Mouse (Mus musculus) common myeloid progenitor, adult 5-6 weeks (primary cell): Measurements from ENCODE around the gene Pfkl. TPM values are rescaled to one million over a fixed set of nuclear protein-coding genes. Genes with fewer than 3 reads are reported as not detected.
"Not testable (repeated sequence)": the region's sequence is repeated elsewhere in the genome, so short reads cannot be mapped to it uniquely, and the experiment has no call there.

Experiments used
- ATAC-seq: replicated peaks from 2 replicates; pipeline ENCODE4 v1.8.0; 2016; ENCODE audit warnings: low read depth, mild to moderate bottlenecking, moderate TSS enrichment, inconsistent platforms; ENCODE audit not compliant: poor library complexity, severe bottlenecking
- total RNA-seq: library from RNA; stranded (forward); fragments of 200-1000, 187-1606 nt; gene quantifications from 2 replicates; pipeline ENCODE4 v1.2.3, GENCODE M21; 2017

Gene Pfkl
- total RNA-seq, result 42.8 and 43.8 TPM in 2 replicates

DNA sequence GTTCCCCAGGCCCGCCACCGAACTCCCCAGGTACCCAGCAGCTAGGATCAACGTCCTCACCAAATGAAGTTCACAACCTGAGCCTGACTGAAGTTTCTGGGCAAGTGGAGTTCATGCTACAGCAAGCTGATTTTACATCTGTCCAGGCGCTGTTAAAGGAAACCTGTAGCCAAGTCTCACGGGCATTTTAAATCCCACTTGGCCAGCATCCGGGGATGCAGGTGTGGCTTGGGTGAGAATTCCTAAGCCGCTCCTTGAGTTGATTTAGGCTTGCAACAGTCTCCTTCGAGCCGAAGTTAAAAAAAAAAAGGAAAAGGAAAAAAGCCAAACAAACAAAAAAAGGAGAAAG lies at the start of gene Pfkl:
Gene Pfkl (minus strand): TSS at position 139 of the 349 bp plus-strand sequence.
- ATAC-seq, result 0 out of 2 replicates have a peak, but pooled peaks have one; percentile 1

DNA sequence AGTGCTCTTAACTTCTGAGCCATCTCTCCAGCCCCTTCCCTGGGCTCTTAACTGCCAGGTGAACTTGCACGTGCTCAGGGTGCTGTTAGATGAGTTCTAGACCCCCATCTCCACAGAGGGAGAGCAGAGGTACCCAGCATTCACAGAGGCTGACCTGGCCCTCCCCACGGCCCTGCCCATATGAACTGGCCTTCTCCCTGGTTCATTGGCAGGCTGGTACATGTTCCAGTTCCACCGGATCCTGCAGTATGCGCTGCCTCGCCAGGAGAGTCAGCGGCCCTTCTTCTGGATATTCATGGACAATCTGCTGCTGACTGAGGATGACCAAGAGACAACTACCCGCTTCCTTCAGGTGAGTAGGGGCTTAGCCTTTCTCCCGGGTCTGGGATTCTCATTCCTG lies 47.2 kb upstream of the Pfkl start:
- no peak for ATAC-seq

DNA sequence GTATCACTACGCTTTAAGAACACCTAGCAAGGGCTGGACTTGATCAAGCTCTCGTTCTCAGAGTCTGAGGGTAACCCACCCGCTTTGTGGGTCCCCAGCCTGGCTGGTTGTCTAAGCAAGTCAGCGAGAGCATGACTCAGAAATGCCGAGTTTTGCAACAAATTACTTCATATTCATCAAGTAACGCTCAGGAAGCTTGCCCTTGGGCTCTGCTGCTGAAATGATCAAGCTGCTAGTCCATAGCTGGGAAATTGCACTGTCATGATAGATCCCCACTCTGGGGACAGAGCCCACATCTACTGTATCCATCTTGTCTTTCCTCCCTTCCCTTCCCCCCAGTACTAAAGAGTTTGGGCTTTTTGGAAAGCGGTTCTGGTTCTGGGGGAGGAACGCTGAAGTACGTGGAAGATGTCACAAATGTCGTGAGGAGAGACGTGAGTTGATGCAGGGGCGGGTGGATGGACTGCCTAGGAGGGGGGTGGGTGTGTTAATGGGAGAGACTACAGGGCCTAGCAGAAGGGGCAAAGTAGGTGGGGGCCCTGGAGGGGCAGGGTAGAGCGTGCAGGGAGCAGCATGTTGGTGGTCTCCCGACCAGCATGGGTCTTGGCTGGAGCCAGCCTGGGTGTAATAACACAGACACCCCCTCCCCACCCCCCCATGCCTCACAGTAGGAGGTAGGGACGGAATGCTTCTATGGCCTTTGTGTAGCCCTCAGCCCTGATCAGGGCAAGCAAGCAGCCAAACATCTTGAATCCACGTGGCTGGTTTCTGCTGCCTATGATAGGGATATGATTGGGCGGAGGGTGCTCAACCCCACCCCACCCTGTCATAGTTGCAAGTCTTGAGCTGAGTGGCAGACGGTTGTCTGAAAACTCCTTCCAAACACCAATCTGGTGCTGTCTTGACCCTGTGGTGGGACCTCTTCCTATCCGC lies 45.0 kb upstream of the Pfkl start:
- ATAC-seq, result peak; percentile 75

DNA sequence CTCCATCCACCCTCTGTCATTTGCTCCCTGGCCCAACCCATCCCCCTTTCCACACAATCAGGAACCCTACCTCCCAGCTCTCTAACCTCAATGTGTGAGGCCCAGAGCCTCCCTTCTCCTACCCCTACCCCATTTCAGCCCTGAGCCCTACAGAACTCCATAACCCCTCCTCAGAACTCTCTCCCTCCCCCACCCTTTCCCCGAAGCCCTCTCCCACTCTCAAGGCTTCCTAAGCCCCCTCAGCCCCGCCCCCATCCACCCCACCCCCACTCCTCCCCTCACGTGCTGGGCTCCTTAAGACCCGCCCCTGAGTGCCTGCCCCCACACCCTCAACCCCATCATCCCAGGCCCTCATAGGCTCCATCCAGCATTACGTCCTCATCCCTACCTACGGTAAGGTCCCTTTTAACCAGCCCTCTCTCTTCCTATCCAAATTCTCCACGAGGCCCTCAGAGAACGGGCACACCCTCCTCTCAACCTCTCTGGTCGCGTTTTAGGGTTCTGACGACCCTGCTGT lies 39.7 kb upstream of the Pfkl start:
- no peak for ATAC-seq

DNA sequence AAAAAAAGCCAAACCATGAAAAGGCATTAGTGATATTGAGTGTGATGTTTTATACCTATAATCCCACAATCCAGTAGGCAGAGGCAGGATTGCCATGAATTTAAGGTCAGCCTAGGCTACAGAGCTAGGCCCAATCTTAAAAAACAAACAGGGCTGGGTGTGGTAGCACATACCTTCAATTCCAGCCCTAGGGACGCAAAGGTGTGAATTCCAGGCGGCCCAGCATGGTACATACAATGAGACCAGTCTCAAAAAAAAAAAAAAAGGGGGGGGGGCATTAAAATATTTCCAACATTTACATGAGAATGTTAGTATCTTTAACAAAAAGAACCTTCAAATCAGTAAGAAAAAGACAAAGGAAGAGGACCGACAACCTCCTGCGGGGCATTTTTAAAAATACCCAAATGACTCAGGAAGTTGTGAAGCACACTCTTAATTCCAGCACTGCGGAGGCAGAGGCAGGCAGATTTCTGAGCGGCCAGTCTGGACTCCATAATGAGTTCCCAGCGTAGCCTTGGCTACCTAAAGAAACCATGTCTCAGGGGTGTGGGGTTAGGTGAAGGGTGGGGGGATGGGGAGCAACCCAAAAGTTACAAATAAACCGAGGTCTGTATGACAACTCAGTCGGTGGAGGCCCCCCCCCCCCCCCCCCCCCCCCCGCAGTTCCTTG lies 38.3 kb upstream of the Pfkl start:
- no peak for ATAC-seq

DNA sequence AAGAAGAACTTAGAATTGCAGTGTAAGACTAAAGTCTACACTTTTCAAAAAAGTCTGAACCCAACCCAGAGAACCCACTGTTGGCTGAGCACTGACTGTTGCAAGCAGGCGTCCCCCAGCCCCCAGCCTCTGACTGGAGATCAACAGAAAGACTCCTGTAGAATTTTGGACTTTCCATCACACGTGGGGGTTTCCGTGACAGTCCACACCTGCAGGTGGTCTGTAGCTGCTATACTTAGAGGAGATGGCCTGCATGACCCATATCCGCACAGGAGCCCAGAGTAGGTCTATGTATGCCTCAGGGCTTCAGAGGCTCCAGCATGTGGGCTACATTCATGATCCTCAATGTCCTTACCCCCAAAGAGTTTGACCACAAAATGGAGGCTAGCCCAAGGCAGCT lies 36.5 kb upstream of the Pfkl start:
- ATAC-seq, result no peak

DNA sequence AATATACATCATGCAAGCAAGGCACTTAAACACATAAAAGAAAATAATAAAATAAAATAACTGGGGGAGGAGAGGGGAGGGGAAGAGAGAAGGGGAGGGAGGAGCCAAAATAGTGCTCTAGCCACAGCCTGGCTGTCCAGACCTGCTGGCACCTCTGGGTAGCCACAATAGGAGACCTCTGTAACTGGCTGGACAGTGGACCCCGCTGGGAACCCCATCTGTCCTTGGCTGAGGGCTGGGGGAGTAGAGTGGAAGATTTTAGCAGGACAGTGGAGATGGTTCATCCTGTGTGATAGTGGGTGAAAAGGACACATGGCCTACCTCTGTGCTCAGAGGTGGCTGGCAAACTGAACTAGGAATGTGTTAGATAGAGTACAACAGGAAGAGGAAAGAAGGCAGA lies 34.6 kb upstream of the Pfkl start:
- ATAC-seq, result no peak

DNA sequence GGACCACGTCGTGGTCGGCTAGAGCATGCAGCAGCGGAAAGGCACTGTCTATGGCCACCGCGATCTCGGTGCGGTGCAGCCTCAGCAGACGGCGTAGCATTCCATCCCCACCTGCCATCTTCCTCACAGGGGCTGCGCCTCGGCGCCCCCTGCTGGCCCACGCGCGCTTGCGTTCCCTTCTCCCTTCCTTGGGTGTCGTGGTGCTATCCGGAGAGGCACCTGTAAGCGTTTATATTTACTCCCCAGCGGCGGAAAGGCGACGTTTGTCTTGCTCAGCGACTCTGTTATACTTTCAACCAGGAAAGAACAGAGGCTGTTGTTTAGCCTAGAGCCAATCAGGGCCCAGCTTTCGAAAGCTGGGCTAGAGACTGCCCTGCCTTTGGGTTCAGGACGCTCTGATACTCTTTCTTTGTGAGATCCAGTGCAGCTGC lies 33.5 kb upstream of the Pfkl start, which contains the start of gene Aire:
Gene Aire (minus strand): TSS at position 205 of the 431 bp plus-strand sequence.
- peak; percentile 94 for ATAC-seq

DNA sequence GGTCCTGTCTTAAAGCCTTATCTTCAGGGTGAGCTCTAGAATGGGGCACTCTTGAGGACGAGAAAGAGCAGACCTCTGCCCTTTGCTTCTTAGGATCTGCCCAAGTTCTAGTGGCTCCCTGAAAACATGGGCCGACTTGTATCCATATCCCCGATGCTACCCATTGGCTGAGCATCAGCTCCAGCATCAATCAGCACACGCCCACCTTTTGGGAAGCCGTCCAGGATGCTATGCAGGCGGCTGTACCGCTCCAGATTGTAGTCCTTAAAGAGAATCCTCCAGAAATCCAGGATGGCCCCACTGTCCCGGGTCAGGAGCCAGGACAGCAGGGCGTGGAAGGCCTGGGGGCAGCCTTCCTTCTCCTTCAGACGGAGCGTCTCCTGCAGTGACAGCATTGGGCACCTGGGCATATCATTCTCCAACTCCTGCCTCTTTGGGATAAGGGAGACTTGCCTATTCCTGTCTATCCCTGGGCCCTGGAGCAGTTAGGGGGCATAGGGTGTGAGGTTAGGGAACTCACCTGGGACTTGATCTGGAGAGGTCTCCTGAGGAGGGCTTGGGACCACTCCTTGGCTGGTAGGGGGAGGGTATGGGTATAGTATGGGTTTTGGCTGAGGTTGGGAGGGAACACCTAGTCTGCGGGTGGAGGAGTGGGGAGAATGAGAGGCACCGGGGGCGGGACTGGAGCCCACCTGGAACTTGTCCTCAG lies 33.0 kb upstream of the Pfkl start:
- no peak for ATAC-seq

DNA sequence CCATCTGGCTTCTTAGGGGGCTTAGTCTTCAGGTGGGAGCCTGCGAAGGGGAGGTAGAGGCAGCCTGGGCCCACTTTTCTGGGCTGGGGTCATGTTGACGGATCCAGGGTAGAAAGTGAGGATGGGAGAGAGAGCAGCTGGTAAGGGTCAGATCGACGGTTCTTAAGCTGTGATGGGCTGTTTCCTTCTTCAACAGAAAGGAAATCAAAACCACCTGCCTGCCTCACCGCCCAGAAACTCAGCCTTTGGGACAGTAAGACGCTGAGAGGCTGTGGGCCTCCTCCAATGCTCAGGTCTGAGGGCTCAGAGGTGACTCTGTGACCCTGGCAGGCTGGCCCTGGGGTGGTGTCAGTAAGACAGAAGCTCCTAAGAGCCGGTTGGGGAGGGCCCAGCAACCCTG lies 32.2 kb upstream of the Pfkl start:
- ATAC-seq, result no peak

DNA sequence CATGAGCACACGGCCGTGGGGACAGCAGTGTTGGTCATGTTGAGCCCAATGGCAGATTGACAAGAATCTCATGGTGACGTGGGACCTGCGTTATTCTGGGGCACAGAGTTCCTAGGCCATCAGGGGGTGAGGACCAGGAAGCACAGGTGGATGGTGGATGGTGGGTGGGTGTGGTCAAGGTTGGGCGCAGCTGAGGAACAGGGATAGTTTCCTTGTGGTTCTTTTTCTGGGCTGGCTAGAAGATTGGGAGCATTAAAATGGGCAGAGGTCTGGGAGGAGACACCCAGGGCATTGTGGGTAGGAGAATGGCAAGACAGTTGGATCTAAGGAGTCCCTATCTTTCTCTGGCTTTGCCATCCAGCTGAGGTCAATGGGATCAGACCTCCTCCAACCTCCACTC lies 31.8 kb upstream of the Pfkl start, which contains the start of gene Dnmt3l:
Gene Dnmt3l (plus strand): TSS at position 301 of the 400 bp plus-strand sequence.
- no peak for ATAC-seq

DNA sequence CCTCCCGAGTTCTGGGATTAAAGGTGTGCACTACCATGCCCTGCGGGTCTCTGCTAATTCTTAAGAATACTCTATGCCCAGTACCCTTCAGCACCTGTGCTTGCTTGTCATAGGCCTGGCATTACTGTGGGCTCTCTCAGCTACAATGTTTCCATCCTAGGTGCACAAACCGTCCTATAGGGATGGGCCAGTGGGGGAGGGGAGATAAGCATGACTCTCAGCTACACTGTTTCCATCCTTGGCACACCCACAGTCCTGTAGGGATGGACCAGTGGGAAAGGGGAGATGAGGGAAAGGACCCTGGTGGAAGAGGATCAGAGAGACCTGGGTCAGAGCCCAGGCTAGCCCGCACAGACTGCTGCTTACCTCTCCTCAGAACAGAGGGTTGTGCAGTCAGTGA lies 27.3 kb upstream of the Pfkl start:
- ATAC-seq, result no peak

DNA sequence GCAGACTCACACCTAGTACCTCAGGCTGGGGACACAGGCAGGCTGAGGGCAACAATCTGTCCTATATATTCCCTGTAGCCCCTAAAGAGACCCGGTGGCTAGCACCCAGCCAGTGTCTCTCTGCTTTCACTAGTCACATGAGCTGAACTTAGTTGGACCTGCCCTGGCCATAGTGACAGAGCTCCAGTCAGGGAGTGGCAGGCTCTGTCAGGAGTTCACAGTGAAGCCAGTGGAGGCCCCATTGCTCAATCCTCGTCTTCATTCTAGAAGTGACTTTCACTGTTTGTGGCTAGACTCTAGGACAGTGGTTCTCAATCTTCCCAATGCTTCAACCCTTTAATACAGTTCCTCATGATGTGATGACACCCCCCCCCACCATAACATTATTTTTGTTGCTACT lies 22.1 kb upstream of the Pfkl start:
- ATAC-seq, result no peak

DNA sequence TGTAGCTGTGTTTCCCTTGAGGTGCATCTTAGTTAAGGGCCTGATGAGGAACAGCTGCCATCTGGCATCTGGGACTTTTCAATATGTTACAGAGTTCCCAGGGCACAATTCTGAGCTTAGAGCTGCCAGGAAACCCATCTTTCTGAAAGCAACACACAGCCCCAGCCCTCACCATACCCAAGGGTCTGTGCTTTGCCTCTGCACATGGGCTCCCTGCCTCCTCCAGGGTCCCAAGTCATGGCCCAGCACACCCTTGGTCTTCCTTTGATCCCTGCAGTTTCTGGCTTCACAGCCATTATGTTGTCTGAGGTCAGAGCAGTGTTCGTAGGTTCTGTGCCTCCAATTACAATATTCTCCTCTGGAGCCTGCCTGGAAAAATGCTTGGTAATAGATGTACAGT lies 19.2 kb upstream of the Pfkl start:
- no peak for ATAC-seq

DNA sequence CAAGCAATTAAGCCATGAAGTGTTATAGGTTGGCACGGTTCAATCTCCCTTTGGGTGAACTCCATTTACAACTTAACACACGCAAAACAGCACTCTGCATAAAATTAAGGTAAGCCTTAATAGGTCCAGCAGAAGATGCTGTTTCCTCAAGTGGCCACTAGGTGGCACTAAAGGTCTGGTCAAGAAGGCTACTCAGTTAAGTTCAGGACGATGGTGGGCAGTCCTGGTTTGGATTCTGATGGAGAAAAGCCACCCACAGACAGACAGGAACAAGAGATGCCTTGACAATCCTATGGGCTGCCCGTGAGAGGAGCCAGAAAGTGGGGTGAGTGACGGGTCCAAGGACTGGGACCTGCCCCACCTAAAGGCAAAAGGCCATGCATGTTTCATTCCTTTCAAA lies 18.2 kb upstream of the Pfkl start:
- ATAC-seq, result peak; percentile 91

DNA sequence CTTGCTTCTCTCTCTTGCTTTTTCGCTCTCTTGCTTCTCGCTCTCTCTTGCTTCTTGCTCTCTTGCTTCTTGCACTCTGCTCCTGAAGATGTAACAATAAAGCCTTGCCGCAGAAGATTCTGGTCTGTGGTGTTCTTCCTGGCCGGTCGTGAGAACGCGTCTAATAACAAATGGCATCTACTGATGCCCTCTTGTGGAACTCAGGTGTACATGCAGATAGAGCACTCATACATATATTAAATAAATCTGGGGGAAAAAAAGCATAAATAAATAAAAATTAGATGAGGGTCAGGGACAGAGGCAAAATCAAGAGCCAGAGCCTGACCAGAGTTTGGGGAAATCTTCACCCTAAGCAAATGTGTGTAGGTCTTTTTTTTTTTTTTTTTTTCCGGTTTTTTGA lies 15.6 kb upstream of the Pfkl start:
- 0 out of 2 replicates have a peak, but pooled peaks have one; percentile 63 for ATAC-seq

DNA sequence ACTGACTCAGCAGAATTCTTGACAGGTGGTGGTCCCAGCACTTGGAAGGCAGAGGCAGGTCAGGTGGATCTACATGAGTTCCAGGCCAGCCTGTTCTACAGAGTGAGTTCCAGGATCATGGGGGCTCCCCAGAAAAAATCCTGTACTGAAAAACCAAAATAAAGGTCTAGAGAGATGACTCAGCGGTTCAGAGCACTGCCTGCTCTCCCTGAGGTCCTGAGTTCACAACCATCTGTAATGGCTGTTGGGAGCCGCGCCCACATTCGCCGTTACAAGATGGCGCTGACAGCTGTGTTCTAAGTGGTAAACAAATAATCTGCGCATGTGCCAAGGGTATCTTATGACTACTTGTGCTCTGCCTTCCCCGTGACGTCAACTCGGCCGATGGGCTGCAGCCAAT lies 10.1 kb upstream of the Pfkl start:
- ATAC-seq, result not testable (repeated sequence)

DNA sequence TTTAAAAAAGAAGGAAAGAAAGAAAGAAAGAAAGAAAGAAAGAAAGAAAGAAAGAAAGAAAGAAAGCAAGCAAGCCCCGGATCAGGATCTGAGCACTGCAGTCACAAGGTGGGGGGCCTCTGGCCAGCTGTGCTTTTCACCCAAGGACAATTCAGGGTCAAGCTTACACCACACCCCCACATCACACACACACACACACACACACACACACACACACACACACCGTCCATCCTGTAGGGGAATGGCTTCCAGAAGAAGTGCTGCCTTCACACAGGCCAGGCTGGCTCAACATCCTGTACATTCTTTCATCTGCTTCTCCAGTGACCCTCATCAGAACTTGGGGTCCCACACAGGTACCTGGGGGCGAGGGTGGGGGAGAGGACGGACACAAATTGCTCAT lies 9.4 kb upstream of the Pfkl start:
- no peak for ATAC-seq

DNA sequence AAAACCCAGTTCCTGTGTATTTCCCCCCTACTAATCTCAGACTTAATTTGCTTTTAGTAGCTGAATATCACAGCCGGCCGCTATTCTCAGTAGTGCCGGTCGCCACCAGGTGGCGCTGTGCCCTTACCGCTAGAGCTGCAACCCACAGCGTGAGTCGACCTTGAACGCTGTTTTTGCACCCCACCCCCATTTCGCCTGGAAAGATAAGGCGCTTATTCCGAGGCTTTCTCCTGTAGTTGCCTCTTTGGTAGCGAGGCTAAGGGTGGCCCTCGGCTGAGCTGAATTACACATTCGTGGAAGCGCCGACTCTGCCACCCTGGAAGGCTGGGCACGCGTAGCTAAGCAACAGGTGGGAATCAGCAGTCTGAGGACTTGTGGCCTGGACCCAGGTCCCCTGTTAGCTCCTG lies 8.9 kb upstream of the Pfkl start:
- peak; percentile 97 for ATAC-seq

DNA sequence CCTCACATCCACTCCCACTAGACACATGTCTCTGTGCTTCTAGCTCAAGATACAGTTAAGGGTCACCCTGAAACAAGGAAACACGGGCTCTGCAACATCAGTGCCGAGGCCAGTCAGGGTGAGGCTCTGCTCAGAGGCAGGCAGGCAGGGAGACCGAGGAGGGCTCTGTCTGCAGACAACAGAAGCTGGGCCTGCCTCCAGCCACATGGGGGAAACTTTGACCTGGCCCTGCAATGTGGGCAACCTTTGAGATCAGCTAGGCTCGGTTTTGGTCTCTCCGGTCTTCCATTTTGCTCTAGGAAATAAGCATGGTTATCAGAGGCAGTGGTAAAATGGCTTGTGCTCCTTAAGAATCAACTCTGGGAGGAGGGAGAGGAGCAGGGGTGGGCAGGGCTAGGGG lies 6.5 kb upstream of the Pfkl start:
- no peak for ATAC-seq
